Mouse (Mus musculus) neural tube, embryonic 15.5 days (tissue): ENCODE data around the gene Capn3. TPM values are rescaled to one million over a fixed set of nuclear protein-coding genes. Genes with fewer than 3 reads are reported as not detected.

Source experiments
- ATAC-seq: fragments of 200-750 bp; cut with Nextera tagmentation; 2 replicates; pipeline ENCODE4 v1.8.0; 2017; ENCODE audit warnings: mild to moderate bottlenecking, moderate TSS enrichment, moderate library complexity; ENCODE audit not compliant: low FRiP score
- H3K27ac ChIP-seq: fragments of 300-500 bp; sonication (generic); replicated peaks from 2 replicates; pipeline ENCODE4 v1.5.1; 2015; ENCODE audit warnings: mild to moderate bottlenecking, inconsistent platforms
- H3K27me3 ChIP-seq: fragments of 300-500 bp; sonication (generic); replicated peaks from 2 replicates; pipeline ENCODE4 v1.6.1; 2015; ENCODE audit warnings: inconsistent platforms
- H3K36me3 ChIP-seq: fragments of 300-500 bp; sonication (generic); 2 replicates; pipeline ENCODE4 v1.6.1; 2015; ENCODE audit warnings: inconsistent platforms
- H3K4me1 ChIP-seq: fragments of 300-500 bp; sonication (generic); 2 replicates; pipeline ENCODE4 v1.6.1; 2015; ENCODE audit warnings: inconsistent platforms
- H3K4me2 ChIP-seq: fragments of 300-500 bp; sonication (generic); 2 replicates; pipeline ENCODE4 v1.6.1; 2015; ENCODE audit warnings: inconsistent platforms, mild to moderate bottlenecking, moderate library complexity
- H3K4me3 ChIP-seq: fragments of 300-500 bp; sonication (generic); replicated peaks from 2 replicates; pipeline ENCODE4 v1.5.1; 2015; ENCODE audit warnings: mild to moderate bottlenecking, inconsistent platforms
- H3K9ac ChIP-seq: fragments of 300-500 bp; sonication (generic); replicated peaks from 2 replicates; pipeline ENCODE4 v1.6.1; 2015; ENCODE audit warnings: mild to moderate bottlenecking, inconsistent platforms
- H3K9me3 ChIP-seq: fragments of 300-500 bp; sonication (generic); replicated peaks from 2 replicates; pipeline ENCODE4 v1.6.1; 2016; ENCODE audit warnings: inconsistent platforms
- WGBS: fragments of 180-500 bp; shearing (Covaris S2); methylation state at CpG from one replicate; pipeline ENCODE4 v1.1.7; 2015; ENCODE audit warnings: mixed read lengths; 5-methylcytosine and 5-hydroxymethylcytosine counted together
- polyA plus RNA-seq: library from polyadenylated mRNA; unstranded; fragments of >200 nt; fragmentation: Nextera tagmentation; extraction: Ambion mirVana; gene quantifications from 2 replicates; pipeline ENCODE4 v1.2.1, GENCODE M21; 2015

Capn3 gene
- polyA plus RNA-seq, 1 experiment from 2014 or later, result 1.3 TPM

GRCm38 (mm10) chr2:120463328-120463727 is 7.5 kb downstream of the Capn3 start:
- Histone ChIP-seq H3K4me1 (no peaks in the 10 kb centered on the region), H3K4me2 (no peak overlapping the region), H3K4me3 (no peak overlapping the region), H3K27me3 (no peaks in the 10 kb centered on the region), H3K36me3 (no peaks in the 10 kb centered on the region), H3K9ac (no peak overlapping the region), H3K9me3 (no peaks in the 10 kb centered on the region), H3K27ac (no peak overlapping the region)
- no peak for ATAC-seq
- 92% methylated on average over 7 of the region's 7 CpGs for WGBS

GRCm38 (mm10) chr2:120464091-120464490 is 8.3 kb downstream of the Capn3 start:
- no peak overlapping the region for H3K9ac ChIP-seq
- no peaks in the 10 kb centered on the region for H3K4me1 ChIP-seq
- WGBS, result 83% methylated on average over 8 of the region's 8 CpGs
- no peaks in the 10 kb centered on the region for H3K27me3 ChIP-seq
- no peak for ATAC-seq
- H3K36me3 ChIP-seq, result no peaks in the 10 kb centered on the region
- no peak overlapping the region for H3K4me2 ChIP-seq
- H3K9me3 ChIP-seq, result no peaks in the 10 kb centered on the region
- H3K4me3 ChIP-seq, result no peak overlapping the region
- no peak overlapping the region for H3K27ac ChIP-seq

GRCm38 (mm10) chr2:120464732-120465396 is 9.0 kb downstream of the Capn3 start:
- WGBS, result 95% methylated on average over 2 of the region's 2 CpGs
- Histone ChIP-seq H3K4me2 (no peak overlapping the region), H3K27me3 (no peaks in the 10 kb centered on the region), H3K36me3 (no peaks in the 10 kb centered on the region), H3K27ac (no peak overlapping the region), H3K9ac (no peak overlapping the region), H3K4me1 (no peaks in the 10 kb centered on the region), H3K9me3 (no peaks in the 10 kb centered on the region), H3K4me3 (no peak overlapping the region)
- no peak for ATAC-seq

- Histone ChIP-seq H3K27me3 (no peaks in the 10 kb centered on the region), H3K4me1 (no peaks in the 10 kb centered on the region), H3K9ac (no peak overlapping the region), H3K9me3 (no peaks in the 10 kb centered on the region), H3K27ac (no peak overlapping the region), H3K4me2 (no peak overlapping the region), H3K36me3 (no peaks in the 10 kb centered on the region), H3K4me3 (no peak overlapping the region)
- 90% methylated on average over 5 of the region's 5 CpGs for whole genome bisulfite sequencing
- no peak for ATAC-seq
Observed at GRCm38 (mm10) chr2:120465397-120465785, 9.6 kb downstream of the Capn3 start.

- H3K4me1 ChIP-seq, result no peaks in the 10 kb centered on the region
- no peaks in the 10 kb centered on the region for H3K27me3 ChIP-seq
- no peak overlapping the region for H3K9ac ChIP-seq
- H3K4me3 ChIP-seq, result no peak overlapping the region
- no peak overlapping the region for H3K4me2 ChIP-seq
- no peak for ATAC-seq
- no peaks in the 10 kb centered on the region for H3K36me3 ChIP-seq
- no peak overlapping the region for H3K27ac ChIP-seq
- no peaks in the 10 kb centered on the region for H3K9me3 ChIP-seq
Observed at GRCm38 (mm10) chr2:120468011-120468410, 12.2 kb downstream of the Capn3 start.

- no peak overlapping the region for H3K27ac ChIP-seq
Observed at GRCm38 (mm10) chr2:120469220-120469619, 13.4 kb downstream of the Capn3 start.

GRCm38 (mm10) chr2:120469715-120470114 is 13.9 kb downstream of the Capn3 start:
- Histone ChIP-seq H3K4me2 (no peak overlapping the region), H3K36me3 (no peaks in the 10 kb centered on the region), H3K9ac (no peak overlapping the region), H3K27ac (no peak overlapping the region), H3K4me3 (no peak overlapping the region), H3K4me1 (no peaks in the 10 kb centered on the region), H3K27me3 (no peaks in the 10 kb centered on the region), H3K9me3 (no peaks in the 10 kb centered on the region)
- 85% methylated on average over 10 of the region's 10 CpGs for WGBS
- no peak for ATAC-seq

More at GRCm38 (mm10) chr2:120469220-120469619, 13.4 kb downstream of the Capn3 start:
- H3K27me3 ChIP-seq, result no peaks in the 10 kb centered on the region
- no peaks in the 10 kb centered on the region for H3K9me3 ChIP-seq
- no peak overlapping the region for H3K9ac ChIP-seq
- no peak for ATAC-seq
- 88% methylated on average over 3 of the region's 3 CpGs for WGBS
- H3K4me1 ChIP-seq, result no peaks in the 10 kb centered on the region
- no peak overlapping the region for H3K4me2 ChIP-seq
- no peak overlapping the region for H3K4me3 ChIP-seq
- no peaks in the 10 kb centered on the region for H3K36me3 ChIP-seq

- H3K4me2 ChIP-seq, result no peak overlapping the region
- no peak overlapping the region for H3K4me3 ChIP-seq
- H3K4me1 ChIP-seq, result no peaks in the 10 kb centered on the region
- WGBS, result 76% methylated on average over 4 of the region's 4 CpGs
- H3K27me3 ChIP-seq, result no peaks in the 10 kb centered on the region
- H3K36me3 ChIP-seq, result no peaks in the 10 kb centered on the region
- no peak for ATAC-seq
- H3K9ac ChIP-seq, result no peak overlapping the region
- H3K27ac ChIP-seq, result no peak overlapping the region
- H3K9me3 ChIP-seq, result no peaks in the 10 kb centered on the region
Observed at GRCm38 (mm10) chr2:120470856-120471255, 15.0 kb downstream of the Capn3 start.

- H3K4me2 ChIP-seq, result no peak overlapping the region
- H3K9me3 ChIP-seq, result no peaks in the 10 kb centered on the region
- WGBS, result 68% methylated on average over 13 of the region's 13 CpGs
- ATAC-seq, result no peak
- H3K4me3 ChIP-seq, result no peak overlapping the region
- no peaks in the 10 kb centered on the region for H3K4me1 ChIP-seq
- H3K27ac ChIP-seq, result no peak overlapping the region
- H3K36me3 ChIP-seq, result no peaks in the 10 kb centered on the region
- H3K27me3 ChIP-seq, result no peaks in the 10 kb centered on the region
- H3K9ac ChIP-seq, result no peak overlapping the region
Observed at GRCm38 (mm10) chr2:120476277-120477087, 20.7 kb downstream of the Capn3 start.

GRCm38 (mm10) chr2:120478600-120478999 is 22.8 kb downstream of the Capn3 start:
- WGBS, result 49% methylated on average over 3 of the region's 3 CpGs
- H3K27me3 ChIP-seq, result no peaks in the 10 kb centered on the region
- ATAC-seq, result no peak

GRCm38 (mm10) chr2:120481921-120482320 is 26.1 kb downstream of the Capn3 start:
- no peak overlapping the region for H3K27ac ChIP-seq
- no peaks in the 10 kb centered on the region for H3K27me3 ChIP-seq
- H3K9ac ChIP-seq, result no peak overlapping the region
- no peaks in the 10 kb centered on the region for H3K36me3 ChIP-seq
- 77% methylated on average over 8 of the region's 8 CpGs for WGBS
- no peaks in the 10 kb centered on the region for H3K9me3 ChIP-seq
- no peak for ATAC-seq
- H3K4me3 ChIP-seq, result no peak overlapping the region
- H3K4me2 ChIP-seq, result no peak overlapping the region
- no peaks in the 10 kb centered on the region for H3K4me1 ChIP-seq

More at GRCm38 (mm10) chr2:120478600-120478999, 22.8 kb downstream of the Capn3 start:
- H3K4me1 ChIP-seq, result no peaks in the 10 kb centered on the region
- H3K4me2 ChIP-seq, result no peak overlapping the region
- H3K9me3 ChIP-seq, result no peaks in the 10 kb centered on the region
- no peak overlapping the region for H3K27ac ChIP-seq
- no peak overlapping the region for H3K9ac ChIP-seq
- no peaks in the 10 kb centered on the region for H3K36me3 ChIP-seq
- no peak overlapping the region for H3K4me3 ChIP-seq
